Mouse (Mus musculus): ENCODE results near the gene Ggnbp2. TPM values are rescaled to one million over a fixed set of nuclear protein-coding genes. Genes with fewer than 3 reads are reported as not detected.
A peak's percentile ranks its signal among the peaks of the same experiment; 100 is the strongest.
"Not testable (repeated sequence)": the region's sequence is repeated elsewhere in the genome, so short reads cannot be mapped to it uniquely, and the experiment has no call there.

Ggnbp2 gene
- total RNA-seq, 2 experiments from 2014 or later = 57.5 to 63.0 TPM

DNA sequence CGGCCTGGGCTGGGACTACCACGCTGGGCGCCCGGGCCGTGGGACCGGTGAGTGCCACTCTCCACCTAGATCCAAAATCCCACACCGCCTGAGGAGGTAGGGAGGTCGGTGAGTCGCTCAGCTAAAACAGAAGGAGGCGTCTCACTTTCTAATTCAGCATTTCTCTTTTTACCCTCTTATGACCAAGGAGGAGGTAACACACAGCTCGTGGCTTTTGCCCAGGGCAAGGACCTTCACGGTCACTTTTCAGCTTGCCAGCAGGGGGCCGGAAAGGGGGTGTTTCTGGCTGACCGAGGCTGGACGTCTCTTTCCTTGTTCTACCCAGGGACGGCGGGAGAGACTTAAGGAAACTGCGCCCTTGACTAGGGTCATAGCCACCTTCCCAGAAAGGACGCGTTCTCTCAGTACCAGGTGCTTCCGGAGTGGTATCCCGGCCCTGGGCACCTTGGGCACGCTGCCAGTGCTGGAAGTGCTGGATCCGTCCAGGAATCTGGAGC is 9.9 kb upstream of the Ggnbp2 start:
- peak; percentile 43 to 69 for DNase-seq (ENCODE audit: low spot score in 2 of 2)

DNA sequence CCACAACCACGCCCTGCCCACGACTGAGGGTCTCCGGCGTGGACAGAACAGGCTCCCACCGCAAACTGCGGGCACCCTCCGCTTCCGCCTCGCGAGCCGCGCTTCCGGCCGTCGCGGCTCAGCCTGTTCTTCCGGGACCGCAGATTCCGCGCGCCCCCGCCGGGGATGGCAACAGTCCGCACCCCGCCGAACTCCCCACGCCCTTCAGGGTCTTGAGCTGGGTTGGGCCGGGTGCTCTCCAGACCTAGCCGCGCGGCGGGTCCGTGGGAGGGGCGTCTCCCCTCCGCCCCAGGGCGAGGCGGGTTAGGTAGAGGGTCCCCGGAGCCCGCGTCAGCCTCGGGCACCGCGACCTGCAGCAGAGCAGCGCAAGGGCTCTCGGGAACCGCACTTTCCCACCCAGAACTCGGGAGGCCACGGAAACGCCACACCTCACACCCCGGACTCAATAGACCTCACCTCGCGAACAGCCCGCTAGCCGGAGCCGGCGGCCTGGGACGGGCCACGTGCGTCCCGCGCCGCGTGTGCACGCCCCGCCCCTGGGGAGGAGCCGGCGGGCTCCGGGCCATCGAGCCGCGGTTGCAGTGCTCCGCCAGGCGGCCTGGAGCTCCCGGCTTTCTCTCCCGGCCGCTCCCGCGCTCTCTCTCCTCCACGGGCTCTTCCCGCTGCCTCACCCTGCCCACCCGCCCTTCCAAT is 9.3 kb upstream of the Ggnbp2 start, which contains the start of the genes Myo19 and Pigw:
TSS of gene Myo19 (plus strand) at position 377 of the 693 bp plus-strand sequence.
TSS of gene Pigw (minus strand) at position 514 of the 693 bp plus-strand sequence.
- peak; percentile 84 to 85 for DNase-seq (ENCODE audit: low spot score in 2 of 2)

DNA sequence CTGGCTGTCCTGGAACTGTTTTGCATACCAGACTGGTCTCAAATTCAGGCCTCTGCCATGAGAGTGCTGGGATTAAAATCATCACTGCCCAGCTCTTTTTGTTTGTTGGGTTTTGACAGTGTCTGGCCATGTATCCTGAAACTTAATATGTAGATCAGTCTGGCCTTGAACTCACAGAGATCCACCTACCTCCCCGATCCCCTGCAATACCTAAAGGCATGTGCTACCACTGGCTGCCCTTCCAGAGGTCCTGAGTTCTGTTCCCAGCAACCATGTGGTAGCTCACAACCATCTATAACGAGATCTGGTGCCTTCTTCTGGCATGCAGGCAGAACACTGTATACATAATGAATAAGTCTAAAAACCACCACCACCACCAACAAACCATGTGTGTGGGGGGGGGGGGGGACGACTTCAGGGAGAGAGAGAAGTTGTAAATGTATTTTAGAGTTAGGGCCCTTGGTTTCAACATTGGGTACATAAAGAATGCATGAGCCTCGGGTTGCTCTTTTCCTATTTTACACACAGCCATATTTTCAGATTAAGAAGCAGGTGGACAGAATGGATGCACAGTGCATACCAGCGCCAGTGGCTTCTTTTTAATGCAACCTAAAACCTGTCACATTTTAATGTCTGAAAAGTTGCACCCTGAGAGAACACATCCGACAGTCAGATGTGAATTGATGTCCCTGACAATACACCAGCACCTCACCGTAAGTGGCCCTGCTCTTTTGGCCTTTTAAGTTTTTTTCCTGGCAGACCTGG is 8.6 kb upstream of the Ggnbp2 start:
- DNase-seq (ENCODE audit: low spot score in 2 of 2) = no peak

DNA sequence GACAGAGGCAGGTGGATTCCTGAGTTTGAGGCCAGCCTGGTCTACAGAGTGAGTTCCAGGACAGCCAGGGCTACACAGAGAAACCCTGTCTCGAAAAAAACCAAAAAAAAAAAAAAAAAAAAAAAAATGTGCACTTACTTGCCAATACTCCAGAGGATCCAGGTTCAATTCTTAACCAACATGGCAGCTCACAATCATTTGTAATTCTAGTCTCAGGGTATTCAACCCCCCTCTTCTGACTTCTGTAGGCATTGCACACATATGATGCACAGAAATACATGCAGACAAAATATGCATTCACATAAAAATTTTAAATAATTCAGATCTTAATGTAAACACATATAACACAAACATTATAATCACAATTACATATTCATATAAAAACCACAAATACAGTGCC is 5.4 kb upstream of the Ggnbp2 start:
- DNase-seq (ENCODE audit: low spot score in 2 of 2) = not testable (repeated sequence)

DNA sequence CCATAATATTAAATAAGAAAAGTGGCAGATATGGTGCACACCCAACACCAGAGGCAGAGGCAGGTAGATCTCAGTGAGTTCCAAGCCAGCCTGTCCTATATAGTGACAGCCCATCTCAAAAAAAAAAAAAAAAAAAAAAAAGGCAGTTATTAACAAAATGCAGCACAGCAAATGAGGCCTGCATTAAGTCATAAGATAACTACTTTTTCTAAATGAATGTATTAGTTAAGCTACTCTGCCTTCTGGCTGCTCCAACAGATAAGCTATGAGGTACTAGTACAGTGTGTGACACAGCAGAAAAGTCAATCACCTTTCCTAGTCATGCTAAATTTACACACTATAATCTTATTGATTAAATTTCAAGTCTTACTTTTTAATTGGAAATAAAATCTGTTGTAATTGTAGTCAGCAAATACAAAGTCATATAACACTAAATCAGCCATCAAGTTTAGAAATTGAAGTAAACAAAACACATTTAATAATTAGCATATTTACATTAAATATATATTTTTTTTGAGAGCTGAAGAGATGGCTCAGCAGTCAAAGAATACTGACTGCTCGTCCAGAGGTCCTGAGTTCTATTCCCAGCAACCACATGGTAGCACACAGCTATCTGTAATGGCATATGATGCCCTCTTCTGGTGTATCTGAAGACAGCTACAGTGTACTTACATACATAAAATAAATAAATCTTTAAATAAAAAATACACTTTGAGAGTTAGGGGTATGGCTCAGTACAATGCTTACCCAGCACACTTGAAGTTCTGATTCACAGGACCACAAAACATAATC is 2.6 kb upstream of the Ggnbp2 start:
- DNase-seq (ENCODE audit: low spot score in 2 of 2) = no peak

DNA sequence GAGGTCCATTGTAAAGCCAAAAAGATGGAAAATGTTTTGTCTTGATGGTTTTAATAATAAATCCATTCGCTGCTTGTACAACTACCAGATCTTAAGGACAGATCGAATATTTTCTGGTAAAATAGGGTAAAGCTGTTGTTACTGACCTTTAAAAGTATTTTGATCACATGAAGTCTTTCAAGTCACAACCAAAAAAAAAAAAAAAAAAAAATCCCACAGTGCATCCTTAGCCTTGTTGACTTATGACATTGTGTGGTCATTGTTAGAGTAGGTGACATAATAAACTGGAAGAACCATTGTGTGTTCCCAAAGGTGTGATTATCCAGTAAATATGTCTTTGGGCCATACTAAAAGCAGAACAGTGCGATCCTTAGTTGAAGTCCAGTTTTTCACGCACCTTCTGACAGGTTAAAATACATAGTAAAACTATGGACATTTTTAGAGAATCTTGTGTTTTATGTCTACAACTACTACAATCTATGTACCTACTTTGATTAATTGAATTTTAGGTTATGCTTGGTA is 992 bp upstream of the Ggnbp2 start:
- DNase-seq (ENCODE audit: low spot score in 2 of 2) = no peak

DNA sequence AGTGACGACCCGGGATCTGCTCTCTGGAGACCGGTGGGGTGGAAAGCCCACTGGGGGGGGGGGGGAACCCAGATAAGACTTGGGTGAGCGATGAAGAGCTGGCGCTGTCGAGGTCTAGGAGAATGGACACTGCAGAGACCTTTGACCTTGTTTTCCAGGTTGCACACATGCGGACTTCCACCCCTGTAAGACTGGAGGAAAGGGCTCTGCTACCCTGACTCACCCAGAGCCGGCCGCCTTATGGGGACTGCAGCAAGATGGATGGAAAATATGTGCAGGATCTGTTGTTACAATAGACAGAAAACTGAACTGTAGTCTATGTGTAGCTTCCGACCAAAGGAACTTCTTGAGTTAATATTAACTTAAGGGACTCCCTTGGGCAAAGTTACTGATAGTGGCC is 429 bp upstream of the Ggnbp2 start:
- peak in 1 of 2 experiments; percentile 22 for DNase-seq (ENCODE audit: low spot score in 2 of 2)

DNA sequence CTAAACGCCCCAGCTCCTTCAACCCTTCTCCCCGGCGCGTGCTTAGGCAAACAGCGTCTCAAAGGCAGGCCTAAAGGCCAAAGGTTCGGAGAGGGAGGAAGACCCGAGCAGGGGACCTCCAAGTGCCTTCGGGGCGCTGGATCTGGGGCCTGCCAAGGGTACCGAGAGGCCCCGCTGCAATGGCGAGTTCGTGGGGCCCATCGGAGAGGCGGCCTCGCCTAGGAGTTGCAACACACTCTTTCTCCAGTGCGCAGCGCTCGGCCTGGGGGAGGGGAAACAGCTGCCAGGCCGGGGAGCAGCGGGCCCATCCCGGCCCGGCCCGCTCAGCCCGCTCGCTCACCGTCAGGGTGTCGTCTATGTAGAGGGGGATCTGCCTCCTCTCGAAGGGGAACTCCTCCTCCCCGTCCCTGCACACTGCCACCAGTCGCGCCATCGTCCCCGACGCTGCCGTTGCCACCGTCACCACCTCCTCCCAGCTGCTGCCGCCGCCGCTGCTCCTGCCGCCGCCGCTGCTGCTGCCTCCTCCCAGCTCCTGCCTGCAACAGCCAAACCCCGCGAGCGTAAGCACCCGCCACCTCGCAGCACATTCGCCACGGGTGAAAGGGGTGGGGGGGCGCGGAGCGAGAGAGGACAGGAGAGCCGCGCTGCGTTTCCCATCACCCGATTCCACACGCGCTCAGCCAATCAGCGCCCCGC is 932 bp downstream of the Ggnbp2 start:
- peak; percentile 90 to 96 for DNase-seq (ENCODE audit: low spot score in 2 of 2)

DNA sequence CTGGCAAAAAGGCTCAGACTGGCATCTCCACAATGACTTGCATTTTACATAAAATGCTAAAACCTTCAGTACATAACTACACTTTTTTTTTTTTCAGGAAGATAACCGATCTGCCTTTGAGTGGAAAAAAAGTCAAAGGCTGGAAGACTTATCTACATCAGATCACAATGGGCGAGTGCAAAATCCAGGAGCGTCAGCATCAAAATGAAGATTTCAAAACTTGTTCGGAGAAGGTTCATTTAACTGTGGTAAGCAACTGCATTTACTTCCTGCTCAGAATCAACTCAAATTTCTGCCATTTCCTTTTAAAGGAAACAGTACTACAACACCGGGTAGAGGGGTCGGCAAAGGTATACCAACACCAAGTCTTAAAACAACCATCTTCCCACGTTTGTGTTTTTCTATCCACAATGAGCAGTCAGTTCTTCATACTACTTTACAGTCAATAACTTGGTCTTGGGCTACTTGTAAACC is 1.8 kb downstream of the Ggnbp2 start:
- no peak for DNase-seq (ENCODE audit: low spot score in 2 of 2)

DNA sequence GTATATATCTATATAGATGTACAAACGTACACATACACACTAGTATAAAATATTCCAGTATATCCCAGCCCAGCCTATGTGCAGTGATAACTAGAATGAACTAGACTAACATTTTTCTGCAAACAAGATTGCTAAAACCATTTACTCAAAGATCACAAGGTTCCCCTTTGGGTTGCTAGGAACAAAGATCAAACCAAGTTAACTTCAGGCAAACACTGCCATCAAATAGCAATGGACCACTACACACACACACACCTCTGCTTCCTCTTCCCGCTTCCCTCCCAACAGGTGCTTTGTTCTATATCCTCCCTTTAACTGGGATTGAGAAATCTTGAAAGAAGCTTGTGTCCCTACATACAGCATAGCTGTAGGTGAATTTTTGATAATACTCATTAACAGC is 3.0 kb downstream of the Ggnbp2 start:
- no peak for DNase-seq (ENCODE audit: low spot score in 2 of 2)

DNA sequence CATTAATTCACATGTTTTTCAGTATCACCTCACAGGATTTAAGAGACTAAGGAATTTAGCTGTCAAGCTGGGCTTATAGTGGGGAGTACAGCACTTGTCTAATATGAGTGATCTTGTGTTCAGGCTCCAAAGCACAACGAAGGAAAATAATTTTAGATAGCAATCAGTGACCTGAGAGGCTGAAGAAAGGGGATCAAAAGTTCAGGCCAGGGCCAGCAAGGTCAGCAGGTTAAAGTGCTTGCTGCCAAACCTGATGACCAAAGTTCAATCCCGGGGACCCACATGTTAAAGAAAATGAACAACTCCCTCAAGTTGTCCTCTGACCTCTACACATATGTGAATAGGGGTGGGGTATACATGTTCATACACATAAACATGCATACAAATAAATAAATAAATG is 5.3 kb downstream of the Ggnbp2 start:
- no peak for DNase-seq (ENCODE audit: low spot score in 2 of 2)

DNA sequence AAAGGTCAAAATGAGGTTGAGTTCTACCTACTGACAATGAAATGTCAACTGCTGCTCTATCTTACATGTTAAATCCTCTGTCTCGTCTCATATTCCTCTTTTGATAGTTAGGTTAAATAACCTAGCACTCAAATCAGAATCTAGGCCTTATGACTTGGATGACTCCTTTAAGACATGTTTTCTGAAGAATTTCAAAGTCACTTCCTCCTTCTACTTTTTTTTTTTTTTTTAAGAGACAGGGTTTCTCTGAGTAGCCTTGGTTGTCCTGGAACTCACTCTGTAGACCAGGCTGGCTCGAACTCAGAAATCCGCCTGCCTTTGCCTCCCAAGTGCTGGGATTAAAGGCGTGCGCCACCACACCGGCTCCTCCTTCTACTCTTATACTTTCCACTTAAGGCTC is 15.3 kb downstream of the Ggnbp2 start:
- no peak for DNase-seq (ENCODE audit: low spot score in 2 of 2)

DNA sequence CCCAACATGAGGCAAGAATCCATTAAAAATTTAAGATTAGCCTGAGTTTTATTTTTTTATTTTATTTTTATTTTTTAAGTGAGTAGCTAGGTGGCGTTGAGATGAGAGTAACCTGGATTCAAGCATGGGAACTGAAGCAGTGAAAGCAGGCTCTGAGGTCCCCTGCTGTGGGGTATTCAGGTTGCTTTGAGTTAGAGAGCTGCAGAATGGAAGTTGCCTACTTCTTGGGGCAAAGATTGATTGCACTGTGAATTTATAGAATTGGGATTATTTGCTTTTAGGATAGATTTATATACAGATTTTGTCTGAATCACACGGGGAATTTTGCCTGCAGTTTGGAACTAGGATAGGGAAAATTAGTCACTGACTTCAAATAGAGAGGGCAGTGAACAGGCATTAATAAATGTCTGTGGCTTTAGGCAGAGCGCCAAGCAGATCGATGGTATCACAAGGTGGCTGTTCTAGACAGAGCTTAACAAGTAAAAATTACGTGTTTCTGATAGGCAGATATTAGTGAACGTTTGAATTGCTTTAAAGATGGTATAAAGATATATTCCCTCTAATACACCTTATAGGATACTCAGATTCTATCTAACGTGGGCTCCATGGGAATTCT is 23.0 kb downstream of the Ggnbp2 start:
- no peak for DNase-seq (ENCODE audit: low spot score in 2 of 2)

DNA sequence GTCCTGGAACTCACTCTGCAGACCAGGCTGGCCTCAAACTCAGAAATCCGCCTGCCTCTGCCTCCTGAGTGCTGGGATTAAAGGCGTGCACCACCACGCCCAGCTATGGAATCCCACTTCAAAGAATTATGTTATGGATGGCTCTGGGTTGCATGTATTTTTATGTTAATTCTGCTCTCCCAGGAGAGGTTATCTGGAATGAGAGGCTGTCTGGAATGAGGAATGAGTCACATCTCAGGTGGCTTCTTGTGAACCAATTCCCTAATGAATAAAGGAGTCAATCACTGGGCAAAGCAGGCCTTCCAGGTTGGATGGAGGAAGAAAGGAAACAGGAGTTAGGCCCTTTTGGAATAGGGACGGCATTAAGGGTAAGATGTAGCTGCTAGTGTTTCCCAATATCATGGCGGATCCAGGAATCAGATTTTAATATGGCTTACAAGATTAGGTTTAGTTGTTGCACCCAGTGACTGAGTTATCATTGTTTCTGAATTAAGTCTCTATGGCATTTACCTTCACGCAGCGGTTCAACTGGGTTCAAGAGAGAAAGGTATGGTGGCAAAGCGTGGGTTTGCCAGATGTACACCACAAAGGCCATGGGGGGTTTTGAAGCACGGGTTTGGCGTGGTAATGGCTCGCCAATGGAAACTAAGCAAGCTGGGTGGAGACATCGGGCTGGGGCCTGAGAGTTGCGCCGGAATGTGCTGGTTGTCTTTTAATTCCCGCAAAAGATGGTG is 23.7 kb downstream of the Ggnbp2 start:
- DNase-seq (ENCODE audit: low spot score in 2 of 2) = no peak

DNA sequence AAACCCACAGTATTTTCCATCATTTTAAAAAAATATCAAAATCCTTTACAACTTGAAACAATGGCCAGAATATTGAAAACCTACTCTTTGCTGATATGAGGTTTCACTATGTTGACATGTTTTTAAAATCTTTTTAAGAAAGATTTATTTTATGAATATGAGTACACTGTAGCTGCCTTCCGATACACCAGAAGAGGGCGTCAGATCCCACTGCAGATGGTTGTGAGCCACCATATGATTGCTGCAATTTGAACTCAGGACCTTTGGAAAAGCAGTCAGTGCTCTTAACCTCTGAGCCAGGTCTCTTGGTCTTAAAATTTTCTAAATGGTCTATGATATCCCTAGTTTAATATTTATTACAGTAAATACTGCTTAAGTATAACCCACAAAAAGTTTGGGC is 31.3 kb downstream of the Ggnbp2 start:
- no peak for DNase-seq (ENCODE audit: low spot score in 2 of 2)

DNA sequence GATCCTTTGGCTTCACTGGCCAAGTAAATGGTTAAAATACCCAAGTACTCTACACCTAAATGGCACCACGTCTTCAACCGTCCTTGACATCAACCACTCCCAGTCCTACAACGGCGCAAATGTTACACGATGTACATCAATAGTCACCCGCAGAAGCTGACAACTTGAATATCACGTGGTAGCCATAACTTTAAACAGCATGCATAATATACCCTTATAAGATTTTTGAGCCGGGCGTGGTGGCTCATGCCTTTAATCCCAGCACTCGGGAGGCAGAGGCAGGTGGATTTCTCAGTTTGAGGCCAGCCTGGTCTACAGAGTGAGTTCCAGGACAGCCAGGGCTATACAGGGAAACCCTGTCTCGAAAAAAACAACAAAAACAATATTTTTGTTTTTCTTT is 41.1 kb downstream of the Ggnbp2 start:
- not testable (repeated sequence) for DNase-seq (ENCODE audit: low spot score in 2 of 2)

DNA sequence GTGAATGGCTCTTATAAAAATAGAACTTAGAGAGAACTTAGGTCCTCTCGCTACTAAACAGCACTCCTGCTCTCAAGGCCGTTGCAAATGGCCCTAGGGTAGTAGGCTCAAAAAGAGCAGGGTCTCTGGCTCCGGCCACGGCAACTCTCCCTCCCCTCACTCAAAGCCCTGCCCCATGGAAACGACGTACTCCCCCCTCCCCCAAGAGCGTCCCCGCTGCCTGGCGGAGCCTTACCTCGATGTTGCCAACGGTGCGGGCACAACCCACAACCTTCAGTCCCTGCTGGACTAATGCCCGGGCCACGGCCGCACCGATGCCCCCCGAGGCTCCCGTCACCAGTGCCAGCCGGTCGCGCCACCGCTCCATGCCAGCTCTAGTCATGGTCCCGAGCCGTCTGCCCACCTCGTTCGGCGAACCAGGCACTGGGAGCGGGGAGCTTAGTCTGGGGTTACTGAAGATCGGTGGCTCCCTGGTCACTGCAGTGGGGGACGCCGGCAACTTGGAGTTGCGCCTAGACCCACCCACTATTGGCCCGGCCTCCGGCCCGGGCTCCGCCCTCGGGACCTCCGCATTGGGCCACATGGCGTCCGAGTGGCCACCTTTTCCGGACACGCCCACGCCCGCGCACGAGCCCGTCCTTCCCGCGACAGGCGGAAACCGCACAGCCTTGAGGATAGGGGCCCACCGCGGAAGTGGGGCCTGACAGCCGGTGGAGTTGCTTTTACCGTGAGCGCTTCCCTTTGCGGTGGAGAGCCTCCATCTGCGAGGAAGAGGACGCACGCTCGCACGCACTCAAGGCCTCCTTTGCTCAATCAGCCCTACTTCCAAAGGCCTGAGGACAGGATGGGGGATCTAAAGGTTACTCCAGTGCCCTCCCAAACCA is 41.9 kb downstream of the Ggnbp2 start, which contains the start of gene Dhrs11:
TSS of gene Dhrs11 (minus strand) at position 479 of the 884 bp plus-strand sequence.
- DNase-seq (ENCODE audit: low spot score in 2 of 2) = peak; percentile 92 to 94

DNA sequence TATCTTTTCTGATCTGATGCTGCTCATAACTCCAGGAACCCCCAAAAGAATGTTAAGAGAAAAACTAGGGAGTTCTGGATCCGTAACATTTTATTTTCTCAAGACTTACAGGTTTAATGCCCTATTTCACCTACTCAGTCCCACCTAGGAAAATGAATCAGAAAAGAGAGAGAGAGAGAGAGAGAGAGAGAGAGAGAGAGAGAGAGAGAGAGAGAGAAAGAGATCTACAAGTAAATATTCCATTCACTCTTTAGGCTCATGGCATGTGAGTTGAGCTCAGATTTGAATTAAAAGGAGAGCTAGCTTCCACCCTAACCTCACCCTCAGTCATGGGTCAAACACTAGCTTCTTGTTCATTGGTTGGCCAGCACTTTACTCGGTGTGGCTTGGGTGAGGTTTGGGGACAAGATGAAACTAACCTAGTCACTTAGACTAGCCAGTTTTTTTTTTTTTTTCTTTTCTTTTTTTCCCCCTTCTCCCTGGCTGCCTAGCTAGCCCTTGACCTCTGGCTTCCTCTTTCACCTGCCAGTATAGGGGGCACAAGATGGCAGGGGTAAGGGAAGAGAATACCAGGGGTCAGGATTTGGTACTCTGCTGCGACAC is 42.6 kb downstream of the Ggnbp2 start:
- no peak for DNase-seq (ENCODE audit: low spot score in 2 of 2)
